Mouse (Mus musculus): ENCODE measurements around the gene Snx30. TPM values are rescaled to one million over a fixed set of nuclear protein-coding genes. Genes with fewer than 3 reads are reported as not detected.

Snx30 gene
- polyA plus RNA-seq (2014; fragmentation: Illumina TruSeq; extraction: RNeasy Lipid Tissue Mini Kit (QIAGEN cat#74804); ENCODE audit: low read depth, low replicate concordance), result 8.9 TPM

DNA sequence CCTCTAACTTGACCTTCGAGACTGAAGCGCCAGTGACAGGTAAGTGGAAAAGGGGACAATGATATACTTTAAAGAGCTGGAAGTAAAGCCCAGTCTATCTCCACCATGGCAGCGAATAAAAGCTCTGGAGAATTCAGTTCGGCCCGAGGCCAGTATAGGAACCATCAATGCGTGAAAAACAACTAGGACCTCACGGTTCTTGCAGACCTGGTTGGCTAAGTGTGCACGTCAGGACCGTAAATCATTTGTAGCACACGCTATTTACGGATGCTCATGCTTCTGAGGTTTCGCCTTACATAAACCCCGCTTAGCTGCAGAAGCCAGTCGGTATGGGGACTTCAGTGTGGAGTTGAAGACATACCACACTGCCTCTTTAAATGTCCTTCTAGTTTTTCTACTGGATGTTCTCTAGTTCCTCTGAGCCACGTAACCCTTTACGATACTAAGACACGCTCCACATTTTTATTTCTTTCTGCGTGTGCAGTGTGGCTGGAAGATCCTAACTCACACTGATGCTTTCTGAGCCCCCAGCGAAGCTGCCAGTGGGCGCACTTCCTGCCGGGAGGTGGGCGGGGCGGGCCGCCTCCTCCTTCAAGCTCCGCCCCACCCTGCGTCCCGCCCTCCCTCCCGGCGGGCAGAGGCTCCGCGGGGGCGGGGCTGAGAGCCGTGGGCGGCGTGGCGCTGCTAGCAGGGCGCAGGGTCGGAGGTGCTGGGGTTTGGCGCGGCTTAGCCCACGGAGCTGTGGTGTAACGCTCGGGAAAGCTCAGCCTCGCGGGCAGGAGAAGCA, at the start of gene Snx30:
Gene Snx30 (plus strand): TSS at position 660 of the 787 bp plus-strand sequence.

DNA sequence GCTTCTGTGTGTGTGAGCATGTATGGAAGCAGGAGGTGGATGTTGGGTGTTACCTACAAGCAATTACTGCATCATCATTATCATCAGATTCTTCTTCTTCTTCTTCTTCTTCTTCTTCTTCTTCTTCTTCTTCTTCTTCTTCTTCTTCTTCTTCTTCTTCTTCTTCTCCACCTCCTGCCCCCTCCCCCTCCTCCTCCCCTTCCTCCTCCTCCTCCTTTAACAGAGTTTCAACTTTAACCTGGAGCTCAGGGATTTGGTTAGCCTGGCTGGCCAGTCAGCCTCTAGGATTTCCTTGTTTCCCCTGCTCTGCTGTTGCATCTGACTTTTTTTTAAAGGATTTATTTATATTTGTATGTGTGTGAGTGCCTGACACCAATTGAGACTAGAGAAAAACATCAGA, 4.2 kb upstream of the Snx30 start, which contains the start of gene Inip:
Gene Inip (minus strand): TSS at position 101 of the 400 bp plus-strand sequence.

DNA sequence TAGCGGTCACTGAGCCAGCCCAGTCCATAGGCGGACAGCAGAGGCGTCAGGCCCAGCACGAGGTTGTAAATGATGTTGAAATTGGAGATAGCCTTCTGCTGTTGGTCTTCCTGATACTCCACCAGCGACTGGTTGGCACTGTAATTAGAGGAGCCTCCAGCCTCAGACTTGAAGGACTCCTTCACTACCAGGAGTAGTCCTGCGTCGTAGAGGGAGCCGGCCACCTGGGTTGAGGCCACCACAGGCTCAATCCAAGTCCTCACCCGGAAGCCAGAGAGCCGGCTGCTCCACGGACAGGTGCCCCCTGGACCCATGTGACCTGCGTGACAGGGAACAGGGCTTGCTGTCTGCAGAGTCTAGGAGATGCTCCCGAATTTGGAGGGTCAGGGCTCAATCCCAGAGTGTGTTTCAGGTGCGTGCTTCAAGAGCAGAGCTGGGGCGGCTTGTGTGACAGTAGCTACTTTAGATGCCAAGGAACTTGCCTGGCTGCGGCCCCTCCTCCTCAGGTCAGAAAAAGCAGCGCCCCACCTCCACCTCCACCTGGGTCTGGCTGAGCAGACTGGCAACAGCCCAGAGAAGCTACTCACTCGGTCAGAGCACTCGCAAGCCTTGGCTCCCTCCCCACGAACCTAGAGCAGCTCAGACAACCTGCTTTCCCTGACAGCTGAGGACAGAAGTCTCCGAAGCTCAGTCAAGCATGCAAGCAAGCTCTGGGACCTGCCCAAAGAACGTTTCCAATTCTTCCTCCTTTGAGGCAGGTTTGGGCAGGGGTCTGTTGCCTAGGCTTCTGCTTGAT, 109.2 kb downstream of the Snx30 start, which contains the start of gene Slc46a2:
Gene Slc46a2 (minus strand): TSS at position 449 of the 796 bp plus-strand sequence.

Other genes starting within 250 kb of the Snx30 start
- 187 TPM for gene Hsdl2, start 224.3 kb upstream of the Snx30 start, polyA plus RNA-seq (2014; fragmentation: Illumina TruSeq; extraction: RNeasy Lipid Tissue Mini Kit (QIAGEN cat#74804); ENCODE audit: low read depth, low replicate concordance)
- 6.2 TPM for gene E130308A19Rik, start 179.6 kb upstream of the Snx30 start, polyA plus RNA-seq (2014; fragmentation: Illumina TruSeq; extraction: RNeasy Lipid Tissue Mini Kit (QIAGEN cat#74804); ENCODE audit: low read depth, low replicate concordance)
- 20.5 TPM for gene Inip, start 4.3 kb upstream of the Snx30 start, polyA plus RNA-seq (2014; fragmentation: Illumina TruSeq; extraction: RNeasy Lipid Tissue Mini Kit (QIAGEN cat#74804); ENCODE audit: low read depth, low replicate concordance)
- gene Slc46a2, start 109.2 kb downstream of the Snx30 start, polyA plus RNA-seq (2014; fragmentation: Illumina TruSeq; extraction: RNeasy Lipid Tissue Mini Kit (QIAGEN cat#74804); ENCODE audit: low read depth, low replicate concordance), result not detected
- gene Mup4, start 154.9 kb downstream of the Snx30 start, polyA plus RNA-seq (2014; fragmentation: Illumina TruSeq; extraction: RNeasy Lipid Tissue Mini Kit (QIAGEN cat#74804); ENCODE audit: low read depth, low replicate concordance), result not detected
- gene Mup6, start 158.5 kb downstream of the Snx30 start, polyA plus RNA-seq (2014; fragmentation: Illumina TruSeq; extraction: RNeasy Lipid Tissue Mini Kit (QIAGEN cat#74804); ENCODE audit: low read depth, low replicate concordance), result not detected

Measured in kidney, adult 10 weeks (tissue).